Mouse (Mus musculus) naive thymus-derived CD4-positive, alpha-beta T cell, adult 5 months (primary cell): ENCODE results near the gene Nutf2. TPM values are rescaled to one million over a fixed set of nuclear protein-coding genes. Genes with fewer than 3 reads are reported as not detected.

Experiments used
- polyA plus RNA-seq: library from polyadenylated mRNA; unstranded; fragments of 100-300 nt; shearing (Covaris generic); gene quantifications from one replicate; pipeline ENCODE4 v1.2.1, GENCODE M21; 2017

The Nutf2 gene
- 21.1 TPM for polyA plus RNA-seq

DNA sequence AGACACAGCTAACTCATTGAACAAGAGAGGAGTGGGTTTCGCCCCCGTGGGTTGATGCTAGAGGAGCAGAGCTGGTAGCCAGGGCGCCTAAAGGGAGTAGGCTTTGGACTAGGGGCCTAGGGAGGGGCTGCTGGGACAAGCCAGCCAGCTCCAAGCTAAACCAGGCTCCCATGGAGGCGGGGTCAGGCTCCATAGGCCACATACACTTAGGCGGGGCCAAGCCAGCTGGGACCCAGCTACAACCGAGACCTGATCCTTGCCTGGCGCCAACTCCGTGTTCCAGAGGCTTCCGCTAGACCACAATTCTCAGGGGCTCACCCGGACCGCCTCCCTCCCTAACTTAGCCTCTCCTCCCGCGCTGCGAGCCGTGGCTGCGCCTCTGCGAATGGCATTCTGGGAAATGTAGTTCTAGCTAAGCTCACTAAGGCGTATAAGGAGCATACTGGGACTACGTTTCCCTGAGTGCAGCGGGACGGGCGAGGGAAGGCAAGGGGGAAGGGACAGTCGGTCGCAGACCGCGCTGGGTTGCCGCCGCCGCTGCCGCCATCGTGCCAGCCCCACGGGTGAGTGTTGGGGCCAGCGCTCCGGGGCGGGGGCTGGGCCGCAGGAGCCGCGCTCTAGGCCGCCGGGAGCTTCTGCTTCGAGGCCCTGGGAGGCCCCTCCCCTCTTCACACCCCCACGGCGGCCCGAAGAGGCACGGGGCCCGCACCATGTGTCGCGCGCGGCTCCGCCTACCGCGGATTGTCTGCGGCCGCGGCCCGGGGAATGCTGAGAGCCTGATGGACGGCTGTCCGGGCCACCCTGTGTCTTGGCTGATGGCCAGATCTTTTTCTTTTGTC, at the start of gene Nutf2:
TSS of gene Nutf2 (plus strand) at position 438 of the 839 bp plus-strand sequence.

DNA sequence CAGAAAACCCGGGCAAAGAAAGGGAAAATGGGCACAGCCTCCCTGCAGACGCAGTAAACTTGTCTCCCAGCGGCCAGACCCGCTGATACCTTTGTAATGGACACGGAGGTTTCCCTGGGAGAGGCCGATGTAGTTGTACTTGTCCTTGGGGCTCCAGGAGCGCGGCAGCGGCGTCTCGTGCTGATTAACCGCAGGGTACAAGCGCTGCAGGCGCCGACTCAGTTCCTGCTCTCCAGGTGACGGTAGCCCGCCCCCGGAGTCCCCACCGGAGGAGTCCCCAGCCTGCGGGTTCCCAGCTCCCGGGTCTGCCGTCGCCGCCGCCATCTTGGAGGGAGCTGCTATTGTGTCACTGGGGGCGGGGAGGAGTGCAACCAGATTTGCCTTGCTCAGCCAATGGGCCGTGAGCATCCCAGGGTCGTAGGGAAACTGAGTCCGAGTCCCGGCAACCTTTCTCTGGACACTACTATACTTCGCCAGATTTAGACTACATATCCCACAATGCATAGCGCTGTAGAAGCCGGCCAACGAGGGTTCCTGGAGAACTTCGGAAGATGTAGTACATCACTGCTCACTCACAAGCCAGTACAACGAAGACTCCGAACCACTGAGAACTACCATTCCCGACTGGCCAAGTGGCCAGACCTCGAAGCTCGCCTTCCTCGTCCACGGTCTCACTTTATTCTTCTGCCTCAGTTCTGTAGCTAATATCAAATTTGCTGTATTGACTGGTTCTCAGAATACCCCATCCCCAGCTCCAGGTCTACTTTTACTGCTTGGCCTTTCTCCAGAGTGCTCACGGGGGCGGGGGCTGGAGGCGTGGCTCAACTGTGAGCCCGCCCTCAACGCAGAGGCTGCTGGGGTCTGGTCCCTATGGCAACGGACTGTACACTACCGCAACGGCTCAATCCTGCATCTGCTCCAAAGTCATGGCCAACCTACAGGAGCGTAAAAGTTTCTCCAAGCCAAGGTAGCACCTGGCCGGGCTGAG, 33.2 kb upstream of the Nutf2 start, which contains the start of the genes Ranbp10 and Tsnaxip1:
TSS of gene Ranbp10 (minus strand) at position 490 of the 988 bp plus-strand sequence.
TSS of gene Tsnaxip1 (plus strand) at position 871 of the 988 bp plus-strand sequence.

DNA sequence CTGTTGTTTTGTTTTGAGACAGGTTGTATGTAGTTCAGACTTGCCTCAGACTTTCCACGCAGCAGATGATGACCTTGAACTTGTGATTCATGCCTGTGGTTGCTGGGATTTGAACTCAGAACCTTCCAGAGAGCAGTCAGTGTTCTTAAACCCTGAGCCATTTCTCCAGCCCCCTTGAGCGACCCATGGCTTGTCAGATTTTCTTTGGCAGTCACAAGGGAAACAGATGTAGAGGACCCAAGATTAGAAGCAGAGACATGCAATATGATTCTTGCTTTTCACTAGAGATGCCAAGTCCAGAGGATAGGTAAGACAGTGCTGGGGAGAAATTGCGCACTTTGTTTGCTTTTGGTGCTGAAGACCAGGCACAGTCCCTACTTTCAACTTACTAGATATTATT, 7.2 kb upstream of the Nutf2 start, which contains the start of gene Cenpt:
TSS of gene Cenpt (minus strand) at position 101 of the 400 bp plus-strand sequence.

DNA sequence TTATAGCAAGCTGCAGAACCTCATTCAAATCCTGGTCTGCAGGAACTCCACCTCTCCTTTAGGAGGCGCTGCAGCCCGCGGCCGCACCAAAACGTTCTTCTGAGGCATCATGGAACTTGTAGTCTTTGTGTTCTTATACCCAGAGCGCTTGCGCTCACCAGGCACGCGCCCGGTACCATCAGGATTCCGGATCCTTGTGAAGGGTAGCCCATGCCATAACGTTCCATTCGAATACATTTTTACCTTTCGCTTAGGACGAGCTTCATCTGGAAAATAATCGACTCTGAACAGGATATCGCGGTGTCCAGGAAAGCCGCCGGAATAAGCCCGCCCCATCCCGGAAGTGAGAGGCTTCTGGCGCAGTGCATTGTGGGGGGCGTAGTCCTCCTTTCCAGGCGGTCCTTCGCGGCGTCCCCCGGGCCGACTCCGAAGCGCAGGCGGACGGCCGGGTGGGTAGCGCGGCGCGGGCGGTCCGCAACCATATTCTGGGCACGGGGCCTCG, 5.6 kb upstream of the Nutf2 start, which contains the start of gene Thap11:
TSS of gene Thap11 (plus strand) at position 418 of the 502 bp plus-strand sequence.

DNA sequence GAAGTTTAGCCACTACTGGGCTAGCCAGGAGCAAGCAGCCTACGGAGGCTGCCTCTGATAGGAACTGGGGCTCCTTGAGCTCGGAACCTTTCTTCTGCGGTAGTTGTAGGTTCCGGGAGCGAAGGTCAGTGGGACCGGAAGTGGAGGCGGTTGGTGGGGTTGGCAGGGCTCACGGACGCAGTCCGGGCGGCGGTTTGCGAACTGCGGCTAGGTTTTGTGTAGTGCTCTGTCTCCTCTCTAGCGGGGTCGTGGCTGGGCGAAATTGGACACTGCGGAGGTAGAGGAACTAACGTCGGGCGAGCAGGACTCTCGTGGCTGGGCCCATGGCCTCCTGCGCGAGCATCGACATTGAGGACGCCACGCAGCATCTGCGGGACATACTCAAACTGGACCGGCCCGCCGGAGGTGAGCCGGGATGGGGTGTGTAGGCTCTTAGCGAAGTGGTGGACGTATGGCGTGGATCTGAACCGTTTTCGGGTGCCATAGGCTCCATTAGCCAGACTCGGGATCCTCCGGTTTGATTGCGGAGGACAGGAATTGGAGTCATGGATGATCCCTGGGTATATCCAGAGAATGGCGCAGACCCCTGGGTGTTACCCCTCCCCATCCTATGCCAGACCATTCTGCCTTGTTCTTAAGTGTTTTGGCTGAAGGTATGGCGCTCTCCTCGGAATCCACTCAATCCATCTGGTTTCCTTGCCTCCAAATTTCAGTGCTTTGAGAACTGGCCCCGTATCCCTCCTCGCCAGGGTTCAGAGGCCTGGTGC, 20.6 kb downstream of the Nutf2 start, which contains the start of gene Edc4:
TSS of gene Edc4 (plus strand) at position 128 of the 767 bp plus-strand sequence.

DNA sequence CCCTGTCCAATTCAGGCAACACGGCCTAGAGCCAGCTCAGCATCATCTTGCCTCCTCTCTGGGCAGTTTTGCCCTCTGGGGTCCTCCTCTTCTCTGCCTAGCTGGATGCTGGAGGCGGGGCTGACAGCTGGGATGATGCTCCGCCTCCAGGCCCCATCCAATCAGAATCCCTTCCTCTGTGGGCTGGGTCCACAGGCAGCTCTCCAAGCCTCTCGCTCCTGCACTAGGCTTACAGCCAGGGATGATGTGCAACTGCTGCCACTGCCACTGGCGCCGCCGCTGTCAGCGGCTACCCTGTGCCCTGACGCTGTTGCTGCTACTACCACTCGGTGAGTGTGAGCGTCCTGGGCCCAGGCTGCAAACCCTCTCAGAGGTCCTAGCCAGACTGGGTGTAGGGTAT, 33.0 kb downstream of the Nutf2 start, which contains the start of gene Nrn1l:
TSS of gene Nrn1l (plus strand) at position 229 of the 400 bp plus-strand sequence.

DNA sequence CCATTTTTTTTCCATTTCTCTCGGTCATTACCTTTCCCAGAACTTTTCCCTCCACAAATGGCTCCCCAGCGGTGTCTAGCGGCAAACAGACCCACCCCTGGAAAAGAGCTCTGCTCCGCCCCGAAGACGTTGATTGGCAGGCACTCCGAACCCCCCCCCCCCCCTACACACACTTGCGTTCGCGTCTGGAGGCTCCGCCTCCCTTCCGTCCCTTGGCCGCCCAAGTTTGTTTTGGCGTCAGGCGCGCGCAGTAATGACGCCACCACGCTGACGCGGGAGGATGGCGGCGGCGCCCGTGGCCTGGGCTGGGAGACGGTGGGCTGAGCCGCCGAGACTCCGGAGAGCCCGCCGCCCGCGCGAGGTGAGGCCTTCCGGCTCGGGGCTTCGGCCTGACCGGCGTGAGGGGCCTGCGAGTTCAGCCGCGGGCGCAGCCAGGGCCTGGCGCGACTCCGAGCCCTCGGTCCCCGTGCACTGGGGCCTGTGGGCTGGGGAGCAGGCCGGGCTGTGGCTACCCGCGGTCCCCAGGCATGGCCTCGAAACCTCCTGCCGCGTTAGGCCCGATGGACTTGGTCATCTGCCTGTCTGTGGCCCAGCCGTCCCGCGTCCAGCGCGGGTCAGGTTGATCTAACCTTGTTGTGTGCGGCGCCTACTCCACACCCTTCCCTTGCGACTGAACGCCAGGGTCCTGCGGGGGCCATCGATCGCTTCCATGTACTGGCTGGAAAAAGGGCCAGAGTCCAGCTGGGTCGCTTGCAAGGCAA, 40.0 kb downstream of the Nutf2 start, which contains the start of gene Pskh1:
TSS of gene Pskh1 (plus strand) at position 262 of the 761 bp plus-strand sequence.

Other genes starting within 250 kb of the Nutf2 start
- gene Ctcf, start 224.0 kb upstream of the Nutf2 start, polyA plus RNA-seq = 194 TPM
- gene Agrp, start 223.2 kb upstream of the Nutf2 start, polyA plus RNA-seq = not detected
- 129 TPM for gene Carmil2, start 174.3 kb upstream of the Nutf2 start, polyA plus RNA-seq
- 78.6 TPM for gene Acd, start 159.5 kb upstream of the Nutf2 start, polyA plus RNA-seq
- 16.1 TPM for gene Pard6a, start 159.4 kb upstream of the Nutf2 start, polyA plus RNA-seq
- gene 4933405L10Rik, start 152.9 kb upstream of the Nutf2 start, polyA plus RNA-seq = 0.42 TPM
- gene Enkd1, start 152.4 kb upstream of the Nutf2 start, polyA plus RNA-seq = 1.1 TPM
- gene Gfod2, start 101.9 kb upstream of the Nutf2 start, polyA plus RNA-seq = 9.0 TPM
- gene Ranbp10, start 33.2 kb upstream of the Nutf2 start, polyA plus RNA-seq = 121 TPM
- gene Tsnaxip1, start 32.8 kb upstream of the Nutf2 start, polyA plus RNA-seq = not detected
- 26.4 TPM for gene Cenpt, start 7.3 kb upstream of the Nutf2 start, polyA plus RNA-seq
- gene Thap11, start 5.4 kb upstream of the Nutf2 start, polyA plus RNA-seq = 30.5 TPM
- gene Edc4, start 20.3 kb downstream of the Nutf2 start, polyA plus RNA-seq = 101 TPM
- gene Nrn1l, start 33.0 kb downstream of the Nutf2 start, polyA plus RNA-seq = 1.8 TPM
- gene Pskh1, start 39.9 kb downstream of the Nutf2 start, polyA plus RNA-seq = 17.7 TPM
- gene Ctrl, start 73.3 kb downstream of the Nutf2 start, polyA plus RNA-seq = 1.4 TPM
- 159 TPM for gene Psmb10, start 77.9 kb downstream of the Nutf2 start, polyA plus RNA-seq
- not detected for gene Lcat, start 82.8 kb downstream of the Nutf2 start, polyA plus RNA-seq
- 17.0 TPM for gene Slc12a4, start 105.5 kb downstream of the Nutf2 start, polyA plus RNA-seq
- not detected for gene Dpep3, start 118.8 kb downstream of the Nutf2 start, polyA plus RNA-seq
- 12.0 TPM for gene Dus2, start 130.8 kb downstream of the Nutf2 start, polyA plus RNA-seq
- not detected for gene Dpep2nb, start 145.4 kb downstream of the Nutf2 start, polyA plus RNA-seq
- 3.8 TPM for gene Ddx28, start 151.3 kb downstream of the Nutf2 start, polyA plus RNA-seq
- gene Nfatc3, start 198.3 kb downstream of the Nutf2 start, polyA plus RNA-seq = 142 TPM